Mouse (Mus musculus) thymus, postnatal 36 days (tissue): Measurements from ENCODE around the gene Rnf130.
"Not testable (repeated sequence)": the region's sequence is repeated elsewhere in the genome, so short reads cannot be mapped to it uniquely, and the experiment has no call there.

Source experiments
- DNase-seq, 2 experiments: peaks; one replicate each; pipeline ENCODE4 v3.0.0; 2022; ENCODE audit warnings: mixed read lengths in 2 of 2

Rnf130 gene

DNA sequence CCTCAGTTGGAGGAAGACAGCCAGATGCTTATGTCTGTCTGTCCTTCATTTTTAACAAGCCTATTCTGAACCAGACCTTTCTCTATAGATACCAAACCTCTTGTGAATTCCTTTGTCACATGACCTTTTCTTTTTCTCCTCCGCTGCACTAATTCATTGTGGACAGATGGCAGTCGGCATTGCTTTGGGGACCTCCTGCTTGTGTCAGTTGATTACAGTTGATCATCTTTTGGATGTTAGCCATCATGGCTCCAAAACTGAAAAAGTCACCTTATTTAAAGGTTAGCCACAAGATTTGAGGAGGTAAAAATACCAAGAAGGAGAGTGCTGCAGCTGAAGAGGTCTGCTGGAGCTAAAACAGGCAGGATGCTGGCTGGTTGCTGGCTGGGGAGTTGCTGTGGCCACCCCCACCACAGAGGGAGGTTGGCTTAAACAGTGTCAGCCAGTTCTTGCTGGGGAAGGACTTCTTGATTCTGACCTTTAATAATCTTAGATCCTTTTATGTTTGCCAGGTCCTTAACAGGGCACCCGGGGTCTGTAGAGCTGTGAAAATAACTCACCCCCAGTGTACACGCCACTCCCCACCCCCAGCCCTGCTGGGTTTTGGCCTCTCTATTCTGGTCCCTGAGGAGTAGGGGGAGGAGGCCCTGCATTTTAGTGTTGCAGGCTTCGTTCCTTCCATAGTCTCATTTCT lies 66.0 kb downstream of the Rnf130 start:
- no peak for DNase-seq

DNA sequence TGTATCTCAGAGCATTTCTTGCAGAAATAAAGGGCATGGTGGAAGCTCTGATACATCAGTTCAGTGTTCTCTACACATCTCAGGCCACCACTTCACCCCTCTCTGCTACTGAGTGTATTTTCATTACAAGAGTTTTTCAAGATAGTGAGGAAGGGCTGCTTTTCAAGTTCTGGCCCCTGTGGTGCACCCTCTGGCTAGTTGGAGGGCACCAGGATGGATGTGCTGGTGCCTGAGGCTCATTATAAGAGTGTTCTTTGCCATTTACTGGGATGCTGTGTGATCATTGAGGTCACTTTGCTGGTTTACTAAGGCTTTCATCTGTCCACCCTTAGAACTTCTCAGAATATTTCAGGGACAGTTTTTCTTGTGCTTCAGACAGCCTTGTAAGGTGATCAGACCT lies 66.5 kb downstream of the Rnf130 start:
- DNase-seq: no peak

DNA sequence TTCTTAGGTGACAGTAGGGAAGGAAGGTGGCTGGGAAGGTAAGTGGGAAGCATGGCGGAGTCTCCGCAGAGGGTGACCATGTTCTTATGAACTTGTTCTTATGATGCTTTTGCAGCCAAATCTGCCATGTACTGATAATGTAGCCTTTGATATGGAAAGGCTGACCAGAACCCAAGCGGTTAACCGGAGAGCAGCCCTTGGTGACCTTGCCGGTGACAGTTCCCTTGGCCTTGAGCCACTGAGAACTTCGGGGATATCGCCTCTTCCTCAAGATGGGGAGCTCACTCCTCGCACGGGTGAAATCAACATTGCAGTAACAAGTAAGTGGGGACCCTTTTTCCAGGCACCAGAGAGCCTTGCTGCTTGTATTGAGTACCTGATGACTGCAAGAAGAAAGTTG lies 70.5 kb downstream of the Rnf130 start:
- DNase-seq: no peak

DNA sequence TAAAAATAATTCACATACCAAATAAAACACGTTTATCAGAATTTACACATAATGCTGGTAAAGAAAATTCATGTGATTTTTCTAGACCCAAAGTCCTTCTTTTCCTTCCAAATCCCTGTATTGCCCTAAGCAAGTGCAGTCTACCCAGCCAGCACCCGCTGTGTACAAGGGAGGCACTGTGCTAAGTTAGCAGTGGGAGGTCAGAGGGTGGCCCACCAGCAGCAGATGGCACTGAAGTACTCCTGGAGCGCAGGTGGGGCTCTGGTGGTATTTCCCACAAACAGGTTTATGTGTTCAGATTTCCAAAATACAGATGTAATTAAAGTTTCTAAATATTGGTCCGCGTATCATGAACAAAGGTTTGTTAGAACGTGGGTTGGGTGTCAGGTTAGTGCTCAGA lies 71.9 kb downstream of the Rnf130 start:
- no peak for DNase-seq

DNA sequence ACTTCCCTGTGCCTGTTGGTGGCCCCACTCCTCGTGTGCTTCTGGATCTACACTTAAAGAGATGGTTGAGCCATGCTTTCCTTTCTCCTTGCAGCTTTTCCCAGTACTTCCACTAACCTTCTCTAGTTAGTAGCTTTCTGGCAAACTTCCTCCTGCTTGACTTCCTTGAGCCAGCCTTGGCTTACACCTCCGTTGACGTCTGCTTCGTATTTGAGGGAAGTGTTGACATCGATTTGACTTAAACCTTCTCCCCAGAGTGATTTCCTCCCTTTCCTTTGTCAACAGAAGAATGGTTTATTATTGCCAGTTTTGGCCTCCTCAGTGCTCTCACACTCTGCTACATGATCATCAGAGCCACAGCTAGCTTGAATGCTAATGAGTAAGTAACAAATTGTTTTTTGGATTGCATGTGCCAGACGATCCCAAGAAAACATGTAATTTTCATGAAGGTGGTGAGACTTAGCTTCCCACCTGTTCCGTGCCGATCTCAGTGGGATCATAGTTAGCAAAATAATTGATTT lies 73.9 kb downstream of the Rnf130 start:
- DNase-seq: no peak

DNA sequence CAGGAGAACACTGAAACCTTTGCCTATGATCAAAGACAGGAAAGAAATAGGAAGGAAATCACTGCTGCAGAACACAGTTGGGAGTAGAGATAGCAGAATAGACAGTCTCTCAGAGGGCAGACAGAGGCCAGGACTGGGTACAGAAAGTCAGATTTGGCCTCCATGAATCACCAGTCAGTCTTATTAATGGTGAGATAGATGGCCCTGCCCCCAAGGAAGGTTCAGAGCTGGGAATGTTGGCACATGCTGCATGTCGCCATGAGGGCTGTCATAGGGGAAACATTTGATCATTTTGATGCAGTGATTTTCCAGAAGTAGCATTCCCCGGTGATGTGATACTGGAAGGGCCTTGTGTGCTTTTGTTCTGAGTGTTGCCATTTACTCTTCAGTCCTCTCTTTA lies 74.5 kb downstream of the Rnf130 start:
- no peak for DNase-seq

DNA sequence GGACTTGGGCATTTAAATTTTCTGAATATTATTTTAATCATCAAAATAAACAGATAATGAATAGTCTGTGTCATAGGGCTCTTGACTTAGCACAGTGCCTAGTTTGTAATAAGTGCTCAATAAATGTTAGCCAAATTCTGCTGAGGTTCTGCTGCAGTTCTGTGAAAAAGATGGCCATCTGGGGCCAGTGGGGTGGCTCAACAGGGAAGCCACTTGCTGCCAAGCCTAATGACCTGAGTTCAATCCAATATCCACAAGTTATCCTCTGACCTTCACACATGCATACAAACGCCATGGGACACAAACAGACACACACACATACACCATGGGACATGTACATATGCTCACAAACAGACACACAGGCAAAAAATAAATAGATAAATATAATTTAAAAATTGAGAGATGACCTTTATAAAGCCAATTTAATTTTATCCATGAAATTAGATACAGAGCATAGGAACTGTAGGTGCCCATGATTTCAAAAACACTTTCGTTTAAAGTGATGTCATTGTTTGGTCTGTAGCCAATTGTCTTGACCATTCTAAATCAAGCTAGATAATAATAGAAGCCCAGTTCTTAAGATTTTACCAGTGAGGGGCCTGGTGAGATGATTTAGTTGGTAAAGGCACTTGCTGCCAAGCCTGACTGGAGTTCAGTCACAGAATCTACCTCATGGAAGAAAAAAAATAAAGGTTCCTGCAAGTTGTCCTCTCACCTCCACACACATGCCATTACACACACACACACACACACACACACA lies 75.6 kb downstream of the Rnf130 start:
- no peak for DNase-seq

DNA sequence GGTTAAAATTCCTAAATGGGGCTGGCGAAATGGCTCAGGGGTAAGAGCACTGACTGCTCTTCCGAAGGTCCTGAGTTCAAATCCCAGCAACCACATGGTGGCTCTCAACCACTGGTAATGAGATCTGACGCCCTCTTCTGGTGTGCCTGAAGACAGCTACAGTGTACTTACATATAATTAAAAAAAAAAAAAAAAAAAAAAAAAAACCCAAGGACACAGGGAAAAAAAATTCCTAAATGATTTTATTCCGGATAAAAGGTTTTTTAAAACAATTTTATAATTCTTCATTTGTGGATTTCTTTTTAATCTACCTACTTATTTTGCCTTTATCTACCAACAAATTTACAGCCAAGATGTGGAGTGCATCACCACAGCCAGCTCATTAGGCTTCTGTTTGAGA lies 76.8 kb downstream of the Rnf130 start:
- not testable (repeated sequence) for DNase-seq

DNA sequence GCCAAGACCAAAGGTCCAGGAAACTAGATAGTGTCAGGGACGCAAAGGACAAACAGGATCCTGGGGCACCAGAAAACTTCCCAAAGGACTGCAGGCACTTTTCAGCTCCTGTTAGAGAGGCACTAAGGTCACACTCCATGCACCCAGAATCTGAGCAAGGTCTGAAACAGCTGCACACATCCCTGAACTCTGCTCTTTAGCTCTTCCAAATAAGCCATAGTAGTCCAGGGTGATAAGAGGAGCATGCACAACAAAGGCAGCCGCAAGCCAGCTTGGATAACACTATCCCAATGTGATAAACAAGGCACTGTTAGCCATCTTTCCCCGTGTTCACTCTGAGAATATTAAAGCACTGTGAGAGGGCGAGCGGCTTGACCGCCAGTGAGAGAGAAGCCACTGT lies 78.9 kb downstream of the Rnf130 start:
- DNase-seq: no peak

DNA sequence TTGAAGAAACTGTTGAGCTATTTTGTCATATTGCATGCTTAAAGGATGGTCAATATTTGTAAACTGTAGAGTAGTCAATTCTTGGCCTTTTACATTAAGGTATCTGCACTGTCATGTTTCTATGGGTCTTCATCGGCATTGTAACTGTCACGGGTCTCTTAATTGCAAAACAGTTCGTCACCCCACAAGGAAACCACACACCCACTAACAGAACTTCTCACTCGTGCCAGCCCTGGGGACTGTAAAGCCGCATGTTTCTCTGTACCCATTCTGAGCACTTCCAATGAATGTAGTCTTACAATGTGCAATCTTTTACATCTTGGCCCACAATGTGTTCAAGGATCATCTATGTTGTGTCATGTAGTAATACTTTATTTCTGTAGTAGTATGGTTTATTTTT lies 80.1 kb downstream of the Rnf130 start:
- no peak for DNase-seq

DNA sequence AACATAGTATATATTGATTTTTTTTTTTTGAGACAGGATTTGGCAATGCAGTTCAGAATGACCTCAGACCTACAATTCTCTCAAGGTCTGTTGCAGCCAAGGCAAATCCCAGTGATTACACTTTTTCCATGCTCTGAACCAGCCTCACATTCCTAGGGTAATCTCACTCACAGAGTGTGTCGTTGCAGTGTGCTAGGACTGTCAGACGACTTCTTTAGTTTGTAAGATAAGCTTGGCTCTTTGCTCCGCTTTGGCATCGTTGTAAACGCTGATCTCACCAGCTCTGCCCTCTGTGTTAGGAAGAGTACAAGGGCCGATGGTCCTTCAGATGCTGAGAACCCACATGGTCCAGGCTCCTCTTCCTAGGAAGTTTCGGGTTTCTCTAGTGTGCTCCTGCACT lies 80.9 kb downstream of the Rnf130 start:
- DNase-seq: no peak

DNA sequence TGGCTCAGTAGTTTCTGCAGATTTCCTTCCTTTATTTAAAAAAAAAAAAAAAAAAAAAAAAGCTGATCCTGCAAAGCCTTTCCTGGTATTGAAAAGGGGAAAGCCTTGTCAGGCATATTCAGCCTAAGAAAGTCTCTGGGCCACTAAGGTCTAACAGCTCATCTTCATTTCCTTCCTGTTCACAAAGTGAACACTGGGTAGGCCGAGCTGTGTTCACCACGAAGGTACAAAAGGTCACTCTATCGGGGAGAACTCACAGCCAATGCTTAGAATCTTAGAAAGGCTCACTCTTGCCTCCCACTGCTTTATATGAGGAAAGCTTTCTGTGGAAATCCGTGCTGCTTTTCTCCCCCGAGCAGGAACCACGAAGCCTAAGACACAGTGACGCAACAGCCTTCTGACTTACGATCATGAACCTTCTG lies 83.7 kb downstream of the Rnf130 start:
- no peak for DNase-seq

DNA sequence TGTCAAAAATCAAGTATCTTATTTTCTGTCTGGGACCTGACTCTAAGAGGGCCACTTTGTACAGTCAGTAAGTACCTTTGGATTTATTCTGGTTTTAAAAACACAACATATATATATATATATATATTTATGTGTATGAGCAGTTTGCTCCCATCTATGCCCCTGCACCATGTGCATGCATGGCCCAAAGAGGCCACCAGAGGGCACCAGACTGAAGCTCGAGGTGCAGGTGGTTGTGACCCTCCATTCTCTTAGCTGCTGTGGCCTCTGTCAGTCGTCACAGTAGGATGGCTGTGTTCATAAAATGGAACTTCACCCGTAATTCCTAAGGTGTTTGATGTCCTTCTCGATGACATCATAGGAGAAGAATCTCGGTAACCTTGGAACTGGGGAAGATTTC lies 89.2 kb downstream of the Rnf130 start:
- peak; percentile 83 to 86 for DNase-seq

DNA sequence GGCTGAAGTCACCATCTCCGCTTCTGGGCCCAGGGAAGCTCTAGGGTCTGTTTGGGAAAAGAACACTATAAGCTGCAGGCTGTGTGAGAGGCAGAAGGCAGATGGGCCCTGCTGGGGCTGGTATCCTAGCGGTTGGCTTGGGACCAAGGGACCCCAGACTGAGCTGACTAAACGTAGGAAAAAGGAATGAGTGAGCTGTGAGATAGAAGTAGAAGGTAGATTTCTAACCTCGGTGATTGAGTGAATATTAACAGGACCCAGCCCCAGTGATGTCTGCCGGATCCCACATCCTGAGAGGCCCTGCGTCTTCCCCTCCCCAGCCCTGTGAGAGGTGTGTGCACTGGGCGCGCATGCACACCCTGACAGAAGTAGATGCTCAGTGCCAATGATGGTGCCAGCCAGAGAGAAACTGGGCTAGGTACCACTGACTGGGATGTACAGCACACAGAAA lies 97.5 kb downstream of the Rnf130 start:
- DNase-seq: no peak

DNA sequence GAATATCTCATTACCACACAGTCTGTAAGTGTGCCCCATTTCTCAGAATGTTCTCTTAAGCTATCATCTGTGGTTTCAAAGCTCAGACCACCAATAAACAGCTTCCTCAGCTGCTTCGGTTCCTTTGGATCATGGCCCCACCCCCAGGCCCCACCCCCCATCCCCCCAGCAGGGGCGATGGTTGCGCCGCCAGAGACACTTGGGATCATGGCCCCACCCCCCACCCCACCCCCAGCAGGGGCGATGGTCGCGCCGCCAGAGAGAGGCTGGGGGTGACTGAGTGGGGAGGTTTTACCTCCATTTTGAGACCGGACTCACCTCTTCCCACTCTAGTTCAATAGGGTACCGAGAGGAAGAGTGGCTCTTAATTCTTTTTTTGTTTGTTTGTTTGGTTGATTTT lies 102.6 kb downstream of the Rnf130 start:
- DNase-seq: no peak

DNA sequence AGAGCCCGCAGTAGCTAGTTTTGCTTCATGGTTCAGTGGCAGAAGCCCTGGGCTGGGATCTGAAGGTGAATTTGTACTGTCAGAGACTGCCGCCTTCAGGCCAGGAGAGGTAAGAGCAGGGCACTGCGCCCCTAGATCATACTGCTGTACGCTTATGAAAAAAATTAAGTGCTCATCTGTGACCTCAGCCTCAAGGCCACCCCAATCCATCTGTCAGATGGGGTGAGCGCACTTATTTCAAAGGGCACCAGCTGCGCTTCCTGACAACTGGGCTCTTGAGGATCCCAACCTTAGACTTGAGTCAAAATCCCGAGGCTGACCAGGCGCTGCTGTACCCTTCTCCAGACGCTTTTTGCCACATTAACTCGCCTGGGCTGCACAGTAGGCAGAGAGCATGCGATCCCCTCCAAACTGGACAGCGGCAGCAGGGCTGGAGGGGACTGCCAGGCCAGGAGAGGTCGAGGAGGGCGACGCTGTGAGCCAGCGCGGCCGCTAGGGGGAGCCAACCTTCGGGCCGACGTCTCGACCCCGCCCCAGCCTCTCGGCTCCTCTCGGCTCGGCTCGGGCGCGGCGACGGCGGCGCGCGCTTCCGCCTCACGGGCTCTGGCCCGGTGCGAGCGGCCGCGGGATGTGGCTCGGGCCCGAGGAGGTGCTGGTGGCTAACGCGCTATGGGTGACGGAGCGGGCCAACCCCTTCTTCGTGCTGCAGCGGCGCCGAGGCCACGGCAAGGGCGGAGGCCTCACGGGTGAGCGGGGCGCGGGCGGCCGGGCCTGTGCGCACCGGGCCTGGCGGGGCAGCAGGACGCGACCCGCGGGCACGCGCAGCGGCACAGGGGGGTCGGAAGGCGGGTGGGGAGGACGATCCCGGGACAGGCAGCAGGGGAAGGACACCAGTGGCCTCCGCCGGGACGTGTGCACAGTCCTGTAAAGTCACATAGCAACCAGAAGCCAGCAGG lies 105.9 kb downstream of the Rnf130 start, which contains the start of gene Tbc1d9b:
TSS of gene Tbc1d9b (plus strand) at position 586 of the 956 bp plus-strand sequence.
- DNase-seq: peak; percentile 88 to 91

DNA sequence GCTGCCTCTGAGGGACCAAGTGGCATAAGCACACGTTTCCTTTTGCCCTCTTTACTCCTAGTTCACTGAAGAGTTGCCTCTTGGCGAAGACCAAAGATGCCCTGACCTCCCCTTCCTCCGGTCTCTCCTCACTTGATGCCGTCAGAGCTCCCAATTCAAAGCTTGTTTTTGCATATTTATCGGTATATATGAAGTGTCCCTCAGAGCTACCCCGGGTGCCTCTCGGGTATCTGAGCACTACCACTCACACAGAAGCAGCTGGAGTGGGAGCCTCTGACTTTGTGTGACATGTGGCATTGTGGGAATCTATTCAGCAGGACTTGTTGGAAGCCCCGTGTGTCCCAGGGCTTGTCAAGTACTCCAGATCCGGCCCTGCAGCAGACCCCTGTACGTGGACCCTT lies 106.7 kb downstream of the Rnf130 start:
- no peak for DNase-seq

DNA sequence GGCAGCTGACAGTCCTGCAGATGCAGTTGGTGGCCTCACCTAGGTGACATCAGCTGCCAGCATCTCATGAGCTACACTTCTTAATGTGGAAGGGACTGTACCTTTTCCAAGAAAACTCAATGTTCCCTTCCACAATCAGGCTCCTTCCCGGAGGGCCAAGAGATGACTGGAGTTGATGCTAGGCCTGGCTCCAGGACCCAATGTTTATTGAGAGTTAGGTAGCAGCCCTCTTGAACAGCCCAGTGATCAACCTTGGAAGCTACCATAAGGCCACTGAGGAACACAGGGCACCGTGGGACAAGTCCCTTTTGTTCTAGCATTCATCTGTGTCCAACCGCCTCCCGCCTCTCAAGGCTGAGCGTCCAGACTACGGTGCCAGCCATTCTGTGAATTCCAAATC lies 107.1 kb downstream of the Rnf130 start:
- no peak for DNase-seq

DNA sequence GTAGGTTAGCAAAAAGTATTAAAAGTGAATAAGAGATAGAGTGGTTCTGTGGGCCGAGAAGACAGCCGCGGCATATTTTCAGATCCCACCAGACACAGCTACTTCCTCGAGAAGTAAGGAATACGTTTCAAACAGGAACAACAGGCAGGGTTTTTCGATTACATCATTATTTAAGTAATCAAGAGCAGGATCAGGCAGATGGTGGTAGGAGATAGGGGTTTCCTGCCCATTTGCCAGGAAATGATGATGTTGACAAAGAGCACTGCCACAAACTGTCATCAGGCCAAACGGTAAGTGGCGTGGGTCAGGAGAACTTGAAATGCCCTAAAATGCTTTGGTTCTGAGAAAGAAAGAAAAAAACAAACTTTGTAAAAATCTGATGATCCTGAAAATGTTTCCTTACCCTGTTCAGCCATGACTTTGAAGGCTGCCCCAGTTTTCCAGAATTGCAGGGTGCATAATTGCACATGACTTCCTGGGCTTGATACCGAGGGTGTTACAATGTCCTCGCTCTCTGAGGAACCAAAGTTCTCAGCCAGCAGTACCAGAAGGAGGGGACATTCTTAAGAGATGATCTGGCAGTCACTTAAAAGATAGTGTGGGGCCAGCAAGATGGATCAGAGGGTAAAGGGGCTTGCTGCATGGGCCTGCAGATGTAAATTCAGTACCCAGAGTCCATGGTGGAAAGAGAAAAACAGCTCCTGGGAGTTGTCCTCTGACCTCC lies 109.2 kb downstream of the Rnf130 start:
- DNase-seq: no peak

DNA sequence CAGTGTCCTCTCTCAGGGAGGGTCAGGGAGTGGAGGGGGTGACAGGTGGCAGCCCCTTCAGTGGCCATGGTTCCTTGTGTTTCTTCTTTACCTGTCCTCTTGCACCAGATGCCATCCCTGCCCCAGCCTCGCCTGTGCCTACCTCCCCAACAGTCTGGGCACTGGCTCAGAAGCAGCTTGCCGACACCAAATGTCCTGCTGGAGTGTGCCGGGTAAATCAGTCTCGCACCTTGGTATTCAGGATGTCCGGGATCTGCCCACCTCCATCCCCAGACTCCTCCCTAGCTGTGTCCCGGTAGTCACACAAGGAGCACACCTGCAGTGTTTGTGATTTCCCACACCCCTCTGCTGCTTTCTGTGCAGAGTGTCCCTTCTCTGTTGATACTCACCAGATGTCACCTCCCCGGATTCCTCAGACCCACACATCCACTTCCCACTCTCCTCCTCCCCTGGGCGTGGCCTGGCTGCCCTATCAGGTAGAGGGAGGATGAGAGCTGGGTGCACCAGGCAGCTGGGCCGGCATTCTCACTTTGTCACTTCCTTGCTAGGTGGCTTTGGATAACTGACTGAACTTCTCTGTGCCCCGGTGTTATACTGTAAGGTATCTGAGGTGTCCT lies 113.2 kb downstream of the Rnf130 start:
- DNase-seq: no peak

DNA sequence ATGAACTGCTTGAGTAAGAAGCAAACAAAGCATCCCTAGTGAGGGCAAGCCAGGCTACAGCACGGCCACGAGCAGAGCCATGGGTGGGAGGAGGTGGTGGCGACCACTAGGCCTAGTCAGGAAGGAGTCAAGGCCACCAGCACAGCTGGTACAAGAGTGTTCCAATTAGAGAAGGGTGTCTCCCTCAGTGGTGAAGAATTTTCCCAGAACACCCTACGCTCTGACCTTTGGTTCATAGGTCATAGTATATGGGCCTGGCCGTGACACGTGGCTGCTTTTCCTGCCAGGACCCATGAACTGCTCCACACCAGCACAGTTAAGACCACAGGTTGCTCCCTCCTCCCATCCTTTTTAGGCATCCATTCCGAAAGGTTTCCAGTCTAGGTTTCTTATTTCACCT lies 114.4 kb downstream of the Rnf130 start:
- no peak for DNase-seq

DNA sequence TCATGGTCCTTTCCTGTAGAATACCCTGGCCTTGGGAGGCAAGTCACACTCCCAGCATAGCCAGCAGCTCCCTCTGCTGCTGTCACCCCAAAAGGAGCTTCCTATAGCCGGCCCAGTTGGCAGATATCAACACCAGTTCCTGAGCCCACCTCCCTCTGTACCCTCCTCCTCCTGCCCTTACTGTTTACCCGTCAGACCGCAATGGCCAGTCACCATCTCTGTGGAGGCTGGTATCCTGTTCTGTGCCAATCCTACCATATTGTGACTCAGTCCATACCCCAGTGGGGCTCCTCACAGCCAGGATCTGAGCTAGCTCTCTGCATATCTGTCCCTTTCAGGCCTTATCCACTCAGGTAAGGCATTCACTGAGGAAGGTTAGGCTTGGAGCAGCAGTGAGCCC lies 120.4 kb downstream of the Rnf130 start:
- DNase-seq: no peak
